Mouse (Mus musculus): ENCODE measurements around the gene Rfx1.

- TF ChIP-seq POLR2A (IDR thresholded peaks at IDR 0.05; ENCODE audit: low read depth, low read length) (no peak), CTCF (conservative IDR thresholded peaks at IDR 0.05 in 1 of 2, IDR thresholded peaks at IDR 0.05 in 1 of 2; ENCODE audit: low read depth in 2 of 2, low read length in 2 of 2) (peak; percentile 6 to 45; a peak in 2 of 4 replicates), EP300 (IDR thresholded peaks at IDR 0.05; ENCODE audit: low read length) (no peak), USF1 (IDR thresholded peaks at IDR 0.05; ENCODE audit: low read depth, low read length) (no peak), ZC3H11A (IDR thresholded peaks at IDR 0.05; ENCODE audit: low read depth, low read length) (no peak), MAX (IDR thresholded peaks at IDR 0.05; ENCODE audit: low read length) (no peak), MEF2A (IDR thresholded peaks at IDR 0.05; ENCODE audit: borderline replicate concordance, low read depth, low read length) (no peak), SIN3A (IDR thresholded peaks at IDR 0.05; ENCODE audit: low read length) (no peak), TBP (conservative IDR thresholded peaks at IDR 0.05; ENCODE audit: low read depth, low read length) (no peak), ZNF384 (IDR thresholded peaks at IDR 0.05; ENCODE audit: low read depth, low read length) (no peak), TCF12 (IDR thresholded peaks at IDR 0.05; ENCODE audit: low read depth, low read length) (no peak), JUND (conservative IDR thresholded peaks at IDR 0.05; ENCODE audit: low read depth, low read length) (no peak)
Measured at GRCm38 (mm10) chr8:84059226-84059625, 7.4 kb upstream of the Rfx1 start.

All from CH12.LX (cell line).